Mouse (Mus musculus): ENCODE data around the gene Tmem190.

DNA sequence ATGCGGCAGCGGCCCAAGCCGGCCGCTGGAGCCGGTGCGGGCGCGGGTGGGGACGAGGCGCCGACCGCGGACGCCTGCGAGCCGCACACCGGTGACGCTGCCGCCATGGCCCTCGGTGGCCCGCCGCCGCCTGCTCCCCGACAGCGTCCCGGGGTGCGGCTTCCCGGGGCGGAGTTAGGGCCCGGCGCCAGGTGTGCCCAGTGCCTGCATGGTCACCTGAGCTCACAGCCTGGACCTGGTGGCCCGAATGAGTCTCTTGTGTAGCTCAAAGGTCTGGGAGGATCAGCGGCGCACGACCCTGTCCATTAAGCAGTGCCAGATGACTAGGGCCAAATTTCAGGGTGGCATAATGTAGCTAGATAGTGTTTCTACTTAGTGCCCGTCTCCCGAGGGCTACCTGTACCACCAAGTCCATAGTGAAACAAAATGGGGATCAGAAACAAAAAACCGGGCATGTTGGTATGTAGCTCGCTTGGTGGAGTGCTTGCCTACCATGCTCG, 6.7 kb downstream of the Tmem190 start, which contains the start of gene Tmem238:
- TF ChIP-seq CTCF (conservative IDR thresholded peaks at IDR 0.05 in 1 of 2, IDR thresholded peaks at IDR 0.05 in 1 of 2; ENCODE audit: low read depth in 2 of 2, low read length in 2 of 2) (no peak), SIN3A (IDR thresholded peaks at IDR 0.05; ENCODE audit: low read length) (no peak), POLR2A (IDR thresholded peaks at IDR 0.05; ENCODE audit: low read depth, low read length) (no peak; the same call in 1 of the 2 replicates), EP300 (IDR thresholded peaks at IDR 0.05; ENCODE audit: low read length) (no peak), TCF12 (IDR thresholded peaks at IDR 0.05; ENCODE audit: low read depth, low read length) (no peak), HCFC1 (IDR thresholded peaks at IDR 0.05; ENCODE audit: low read depth, low read length) (no peak), MAFK (IDR thresholded peaks at IDR 0.05; ENCODE audit: insufficient replicate concordance, low read length) (no peak)

All from CH12.LX (cell line).